Mouse (Mus musculus) brain, embryonic 14.5 days (tissue): ENCODE measurements at regions not wholly inside any gene's neighbourhood (a gene's known extent, or its start where the extent isn't known, plus 50 kb on each side); places are given as distances from the start of the nearest gene placed in this dataset.

Experiments
- DNase-seq: peaks from one replicate; pipeline ENCODE4 v3.0.0-alpha.2; 2011; ENCODE audit warnings: low read depth
- CTCF ChIP-seq: fragments of 200-500 bp; IDR thresholded peaks from 2 replicates; pipeline ENCODE4 v1.5.1; 2012; ENCODE audit warnings: inconsistent platforms, mild to moderate bottlenecking, moderate library complexity, borderline replicate concordance; ENCODE audit not compliant: insufficient read depth, insufficient read length; ENCODE audit errors: extremely low read depth
- POLR2A ChIP-seq: fragments of 200-500 bp; IDR thresholded peaks from 2 replicates; pipeline ENCODE4 v1.6.1; 2012; ENCODE audit warnings: mild to moderate bottlenecking, inconsistent platforms, borderline replicate concordance; ENCODE audit not compliant: poor library complexity, insufficient read depth, insufficient read length, severe bottlenecking; ENCODE audit errors: extremely low read depth

GRCm38 (mm10) chr9:15175866-15176265 lies 63.0 kb upstream of the Vstm5 start:
- TF ChIP-seq CTCF (no peak), POLR2A (no peak)
- no peak for DNase-seq

- no peak for DNase-seq
- TF ChIP-seq CTCF, result no peak
- no peak for TF ChIP-seq POLR2A
Observed at GRCm38 (mm10) chr9:15175412-15175811, 63.4 kb upstream of the Vstm5 start.

- TF ChIP-seq POLR2A (no peak), CTCF (no peak)
- no peak for DNase-seq
Observed at GRCm38 (mm10) chr9:15170911-15171310, 59.0 kb upstream of the Hephl1 start.

- peak; percentile 19 for DNase-seq
- TF ChIP-seq CTCF (peak; percentile 40; the same call in 1 of the 2 replicates), POLR2A (no peak)
Observed at GRCm38 (mm10) chr9:15169714-15170113, 57.8 kb upstream of the Hephl1 start.

GRCm38 (mm10) chr9:15168961-15169360 lies 57.1 kb upstream of the Hephl1 start:
- DNase-seq, result no peak
- no peak for TF ChIP-seq CTCF
- TF ChIP-seq POLR2A, result no peak

GRCm38 (mm10) chr9:15166896-15167295 lies 55.0 kb upstream of the Hephl1 start:
- TF ChIP-seq CTCF (no peak), POLR2A (no peak)
- DNase-seq, result no peak

GRCm38 (mm10) chr9:15166476-15166875 lies 54.6 kb upstream of the Hephl1 start:
- TF ChIP-seq POLR2A (no peak), CTCF (no peak)
- DNase-seq, result no peak
